Mouse (Mus musculus) liver, postnatal 0 days (tissue): ENCODE results near the gene Nsrp1. TPM values are rescaled to one million over a fixed set of nuclear protein-coding genes. Genes with fewer than 3 reads are reported as not detected.
"Not testable (repeated sequence)": the region's sequence is repeated elsewhere in the genome, so short reads cannot be mapped to it uniquely, and the experiment has no call there.

Source experiments
- ATAC-seq: fragments of 200-750 bp; cut with Nextera tagmentation; 2 replicates; pipeline ENCODE4 v1.8.0; 2017; ENCODE audit warnings: mild to moderate bottlenecking, moderate library complexity
- DNase-seq: peaks from one replicate; pipeline ENCODE4 v3.0.0-alpha.2; 2016
- H3K27ac ChIP-seq: fragments of 300-500 bp; sonication (generic); 2 replicates; pipeline ENCODE4 v1.5.1; 2014; ENCODE audit warnings: antibody characterized with exemption, moderate library complexity, mild to moderate bottlenecking, low read depth
- H3K27me3 ChIP-seq: fragments of 300-500 bp; sonication (generic); 2 replicates; pipeline ENCODE4 v1.6.1; 2014; ENCODE audit warnings: low read length, control low read depth, mixed read lengths; ENCODE audit not compliant: insufficient read depth
- H3K36me3 ChIP-seq: fragments of 300-500 bp; sonication (generic); replicated peaks from 2 replicates; pipeline ENCODE4 v1.6.1; 2014; ENCODE audit warnings: mild to moderate bottlenecking, control low read depth, low read length, moderate library complexity, mixed read lengths; ENCODE audit not compliant: insufficient read depth
- H3K4me1 ChIP-seq: fragments of 300-500 bp; sonication (generic); 2 replicates; pipeline ENCODE4 v1.6.1; 2014; ENCODE audit warnings: antibody characterized with exemption, mild to moderate bottlenecking, control low read depth; ENCODE audit not compliant: insufficient read depth
- H3K4me2 ChIP-seq: fragments of 300-500 bp; sonication (generic); 2 replicates; pipeline ENCODE4 v1.6.1; 2014; ENCODE audit warnings: low read depth, mild to moderate bottlenecking, low read length, moderate library complexity, mixed read lengths
- H3K4me3 ChIP-seq: fragments of 300-500 bp; sonication (generic); 2 replicates; pipeline ENCODE4 v1.5.1; 2014; ENCODE audit warnings: low read depth, low read length
- H3K9ac ChIP-seq: fragments of 300-500 bp; sonication (generic); replicated peaks from 2 replicates; pipeline ENCODE4 v1.6.1; 2014; ENCODE audit warnings: mild to moderate bottlenecking, moderate library complexity
- H3K9me3 ChIP-seq: fragments of 300-500 bp; sonication (generic); 2 replicates; pipeline ENCODE4 v1.6.1; 2016; ENCODE audit warnings: mild to moderate bottlenecking, control low read depth, low read length, mixed read lengths
- CTCF ChIP-seq: sonication (generic); IDR thresholded peaks from 2 replicates; pipeline ENCODE4 v1.5.1; 2016; ENCODE audit warnings: antibody characterized with exemption, low read depth
- EP300 ChIP-seq: IDR thresholded peaks from 2 replicates; pipeline ENCODE4 v1.6.1; 2016; ENCODE audit warnings: antibody characterized with exemption, low read depth, mild to moderate bottlenecking
- WGBS: fragments of 180-500 bp; shearing (Covaris S2); extraction: QIAGEN DNeasy Blood & Tissue Kit; methylation state at CpG from one replicate; pipeline ENCODE4 v1.1.7; 2014; ENCODE audit not compliant: insufficient replicate concordance; 5-methylcytosine and 5-hydroxymethylcytosine counted together
- polyA plus RNA-seq: library from polyadenylated mRNA; unstranded; fragments of >200 nt; fragmentation: Nextera tagmentation; extraction: Ambion mirVana; gene quantifications from 2 replicates; pipeline ENCODE4 v1.2.1, GENCODE M21; 2015

Gene Nsrp1
- polyA plus RNA-seq, 1 experiment from 2014 or later = 33.9 TPM

GRCm38 (mm10) chr11:77089162-77089561 is 10.9 kb upstream of the Nsrp1 start:
- ATAC-seq = no peak
- Histone ChIP-seq H3K9ac (no peak overlapping the region), H3K4me1 (no peaks in the 10 kb centered on the region), H3K4me2 (no peak overlapping the region), H3K27ac (no peak overlapping the region), H3K27me3 (0 out of 2 replicates have a peak, but pooled peaks cover 2% of the 10 kb centered on the region), H3K9me3 (no peaks in the 10 kb centered on the region), H3K36me3 (no peaks in the 10 kb centered on the region), H3K4me3 (no peak overlapping the region)
- DNase-seq = no peak
- 58% methylated on average over 2 of the region's 2 CpGs for WGBS
- TF ChIP-seq EP300 (no peak), CTCF (no peak)

GRCm38 (mm10) chr11:77087004-77087403 is 8.8 kb upstream of the Nsrp1 start:
- Histone ChIP-seq H3K4me2 (no peak overlapping the region), H3K4me3 (no peak overlapping the region), H3K36me3 (no peaks in the 10 kb centered on the region), H3K27ac (no peak overlapping the region), H3K9me3 (no peaks in the 10 kb centered on the region), H3K4me1 (no peaks in the 10 kb centered on the region), H3K9ac (no peak overlapping the region), H3K27me3 (no peaks in the 10 kb centered on the region)
- DNase-seq = no peak
- TF ChIP-seq CTCF (no peak), EP300 (no peak)
- ATAC-seq = no peak
- WGBS = 63% methylated on average over 2 of the region's 2 CpGs

GRCm38 (mm10) chr11:77084001-77084682 is 5.9 kb upstream of the Nsrp1 start:
- DNase-seq = no peak
- no peaks in the 10 kb centered on the region for H3K36me3 ChIP-seq
- H3K4me2 ChIP-seq = no peak overlapping the region
- H3K9ac ChIP-seq = no peak overlapping the region
- no peaks in the 10 kb centered on the region for H3K4me1 ChIP-seq
- 46% methylated on average over 5 of the region's 5 CpGs for WGBS
- ATAC-seq = no peak
- TF ChIP-seq CTCF = no peak
- no peak for TF ChIP-seq EP300
- no peaks in the 10 kb centered on the region for H3K9me3 ChIP-seq
- H3K27me3 ChIP-seq = no peaks in the 10 kb centered on the region
- H3K4me3 ChIP-seq = no peak overlapping the region
- H3K27ac ChIP-seq = no peak overlapping the region

- Histone ChIP-seq H3K27me3 (no peaks in the 10 kb centered on the region), H3K4me1 (peaks cover 8% of the 10 kb centered on the region), H3K4me3 (no peak overlapping the region), H3K9ac (no peak overlapping the region), H3K4me2 (no peak overlapping the region), H3K36me3 (peaks cover 6% of the 10 kb centered on the region; the same call in 1 of the 2 replicates), H3K27ac (no peak overlapping the region), H3K9me3 (no peaks in the 10 kb centered on the region)
- WGBS = 91% methylated on average over 1 of the region's 1 CpGs
- TF ChIP-seq CTCF (no peak), EP300 (no peak)
- DNase-seq = no peak
- ATAC-seq = no peak
Measured at GRCm38 (mm10) chr11:77079361-77079760, 1.1 kb upstream of the Nsrp1 start.

- Histone ChIP-seq H3K27me3 (no peaks in the 10 kb centered on the region), H3K36me3 (peaks cover 7% of the 10 kb centered on the region; the same call in 1 of the 2 replicates), H3K9me3 (no peaks in the 10 kb centered on the region), H3K27ac (peak overlapping the region; percentile 66), H3K9ac (peak overlapping the region; percentile 87), H3K4me2 (peak overlapping the region; percentile 96), H3K4me3 (peak overlapping the region; percentile 91), H3K4me1 (peaks cover 8% of the 10 kb centered on the region)
- DNase-seq (peak; percentile 43), ATAC-seq (peak; percentile 51)
- WGBS = 1% methylated on average over 16 of the region's 16 CpGs
- no peak for TF ChIP-seq EP300
- TF ChIP-seq CTCF = no peak
Measured at GRCm38 (mm10) chr11:77077792-77078191, 443 bp downstream of the Nsrp1 start.

GRCm38 (mm10) chr11:77077331-77077730 is 904 bp downstream of the Nsrp1 start:
- Histone ChIP-seq H3K9ac (peak overlapping the region; percentile 87), H3K4me3 (peak overlapping the region; percentile 91), H3K4me2 (peak overlapping the region; percentile 96), H3K27ac (peak overlapping the region; percentile 66)
- not testable (repeated sequence) for ATAC-seq, H3K27me3 ChIP-seq, H3K4me1 ChIP-seq, DNase-seq, H3K9me3 ChIP-seq, H3K36me3 ChIP-seq
- WGBS = 48% methylated on average over 4 of the region's 4 CpGs

- Histone ChIP-seq H3K27ac (no peak overlapping the region), H3K4me3 (no peak overlapping the region), H3K4me1 (no peaks in the 10 kb centered on the region), H3K36me3 (peaks cover 18% of the 10 kb centered on the region; the same call in 1 of the 2 replicates), H3K27me3 (no peaks in the 10 kb centered on the region), H3K9ac (no peak overlapping the region), H3K4me2 (no peak overlapping the region), H3K9me3 (no peaks in the 10 kb centered on the region)
- DNase-seq (peak; percentile 27), ATAC-seq (no peak)
- no peak for TF ChIP-seq EP300
- peak; percentile 57 for TF ChIP-seq CTCF
- WGBS = 77% methylated on average over 4 of the region's 4 CpGs
Measured at GRCm38 (mm10) chr11:77070721-77071120, 7.5 kb downstream of the Nsrp1 start.
